Comparison of ENCODE assay signal across 8 mouse cellular contexts in genomic region chrX:106011465-106012159, GRCm38 (mm10). TPM values are rescaled to one million over a fixed set of nuclear protein-coding genes. Genes with fewer than 3 reads are reported as not detected.
DNase-seq lines count a peak whose midpoint lies in the region; ATAC-seq and TF ChIP-seq lines count a peak whose summit lies in the region.

Gene Magt1, minus strand, starts transcription at chrX:106011906.

- H3K27me3 ChIP-seq in ES-Bruce4 (ENCODE audit: control insufficient read depth, insufficient read depth, low read length, poor library complexity, severe bottlenecking) = no peaks in the 10 kb centered on the region
- H3K27me3 ChIP-seq in forebrain, embryonic 13.5 days = no peaks in the 10 kb centered on the region
- no peaks in the 10 kb centered on the region for H3K27me3 ChIP-seq in neural tube, embryonic 15.5 days (replicated peaks)

- TF ChIP-seq POLR2A in ES-Bruce4 (IDR thresholded peaks at IDR 0.05; ENCODE audit: insufficient read depth, low read length) = peak; percentile 51

- intact Hi-C loops in heart, postnatal 10 days (cut with DNase I) = loop anchor here (2.0 to 10.0 kb wide), 3 partner anchors 83 to 887 kb away; partner anchors contain the start of genes Atrx and Magee1

- DNase-seq in heart, postnatal 10 days = peak; percentile 87 to 89
- DNase-seq in layer of hippocampus, adult 11-12 months (ENCODE audit: low spot score) = peak; percentile 80
- peak; percentile 91 to 92 for DNase-seq in lung, adult 18-20 months
- peak; percentile 88 for DNase-seq in testis, postnatal 14 days (ENCODE audit: low spot score)

- no peak for TF ChIP-seq CTCF in ES-Bruce4 (IDR thresholded peaks at IDR 0.05; ENCODE audit: low read depth, low read length)

- peak; percentile 90 for ATAC-seq in cerebellum, adult (ENCODE audit: insufficient number of reproducible peaks, low FRiP score, low TSS enrichment)
- peak; percentile 92 for ATAC-seq in forebrain, embryonic 13.5 days
- ATAC-seq in neural tube, embryonic 15.5 days (ENCODE audit: low FRiP score) = peak; percentile 89

- no peaks in the 10 kb centered on the region for H3K4me1 ChIP-seq in ES-Bruce4 (ENCODE audit: control insufficient read depth, insufficient read depth, low read length)
- 0 out of 2 replicates have a peak, but pooled peaks cover 13% of the 10 kb centered on the region for H3K4me1 ChIP-seq in forebrain, embryonic 13.5 days
- H3K4me1 ChIP-seq in neural tube, embryonic 15.5 days = 0 out of 2 replicates have a peak, but pooled peaks cover 4% of the 10 kb centered on the region

- H3K4me3 ChIP-seq in ES-Bruce4 (ENCODE audit: low read depth, low read length) = peak within 1 kb of the TSS; percentile 91
- H3K4me3 ChIP-seq in forebrain, embryonic 13.5 days = peak within 1 kb of the TSS; percentile 57
- H3K4me3 ChIP-seq in neural tube, embryonic 15.5 days (replicated peaks) = peak within 1 kb of the TSS; percentile 58

- H3K27ac ChIP-seq in ES-Bruce4 (ENCODE audit: insufficient read depth, low read length) = peak within 1 kb of the TSS; percentile 78
- H3K27ac ChIP-seq in forebrain, embryonic 13.5 days = peak within 1 kb of the TSS; percentile 72
- peak within 1 kb of the TSS; percentile 87 for H3K27ac ChIP-seq in neural tube, embryonic 15.5 days (replicated peaks)

- peak within 1 kb of the TSS; percentile 95 for H3K9ac ChIP-seq in ES-Bruce4 (ENCODE audit: low read depth, poor library complexity, severe bottlenecking)
- peak within 1 kb of the TSS; percentile 64 for H3K9ac ChIP-seq in forebrain, embryonic 13.5 days
- H3K9ac ChIP-seq in neural tube, embryonic 15.5 days (replicated peaks) = peak within 1 kb of the TSS; percentile 44

- 18% methylated on average over 40 of the region's 45 CpGs for WGBS in forebrain, embryonic 13.5 days
- 17% methylated on average over 44 of the region's 45 CpGs for WGBS in neural tube, embryonic 15.5 days

- 0 out of 2 replicates have a peak, but pooled peaks have one; percentile 26 for TF ChIP-seq EP300 in ES-Bruce4 (IDR thresholded peaks at IDR 0.05; ENCODE audit: insufficient read depth, low read depth, low read length)

- peak within 1 kb of the TSS; percentile 58 for H3K4me2 ChIP-seq in forebrain, embryonic 13.5 days
- H3K4me2 ChIP-seq in neural tube, embryonic 15.5 days = peak within 1 kb of the TSS; percentile 59

- H3K9me3 ChIP-seq in ES-Bruce4 (replicated peaks; ENCODE audit: control insufficient read depth, insufficient read depth, low read length, poor library complexity, severe bottlenecking) = no peaks in the 10 kb centered on the region
- no peaks in the 10 kb centered on the region for H3K9me3 ChIP-seq in forebrain, embryonic 13.5 days (replicated peaks)
- H3K9me3 ChIP-seq in neural tube, embryonic 15.5 days (replicated peaks) = no peaks in the 10 kb centered on the region

- no peaks in the 10 kb centered on the region for H3K36me3 ChIP-seq in ES-Bruce4 (ENCODE audit: control insufficient read depth, insufficient read depth, low read length, poor library complexity, severe bottlenecking)
- no peaks in the 10 kb centered on the region for H3K36me3 ChIP-seq in forebrain, embryonic 13.5 days (ENCODE audit: poor library complexity, severe bottlenecking)
- H3K36me3 ChIP-seq in neural tube, embryonic 15.5 days = no peaks in the 10 kb centered on the region

RNA-seq across cellular contexts. Expression of gene Magt1, which starts in this region (rescaled TPM):
- 38.9 and 39.3 TPM in 2 replicates for polyA plus RNA-seq in ES-Bruce4 (2011; ENCODE audit: insufficient read depth, insufficient read length, low read depth, missing spikeins)
- polyA plus RNA-seq in forebrain, embryonic 13.5 days (2015; fragmentation: Nextera tagmentation; extraction: Ambion mirVana) = 27.0 and 29.4 TPM in 2 replicates
- total RNA-seq in heart, postnatal 10 days (2021) = 10 to 100 TPM; 40.7 to 46.4 TPM
- polyA plus RNA-seq in neural tube, embryonic 15.5 days (2015; fragmentation: Nextera tagmentation; extraction: Ambion mirVana) = 20.0 and 28.4 TPM in 2 replicates

Comparison
In these comparisons a context has a peak if more than half of its experiments do, and no peak if none do; other contexts are left out.
1. Peak in every context shown above with its lines: DNase-seq, ATAC-seq, H3K4me3 ChIP-seq and H3K27ac ChIP-seq.
2. H3K9ac ChIP-seq: peak in every context shown above with its lines; median percentile 95 in ES-Bruce4; 64 in forebrain, embryonic 13.5 days; 44 in neural tube, embryonic 15.5 days.